Mouse (Mus musculus) retina, postnatal 7 days (tissue): Measurements from ENCODE around the gene Atxn1.

Experiments used
- DNase-seq: peaks from one replicate; pipeline ENCODE4 v3.0.0-alpha.2; 2012; ENCODE audit warnings: low read depth, low spot score

Atxn1 gene

DNA sequence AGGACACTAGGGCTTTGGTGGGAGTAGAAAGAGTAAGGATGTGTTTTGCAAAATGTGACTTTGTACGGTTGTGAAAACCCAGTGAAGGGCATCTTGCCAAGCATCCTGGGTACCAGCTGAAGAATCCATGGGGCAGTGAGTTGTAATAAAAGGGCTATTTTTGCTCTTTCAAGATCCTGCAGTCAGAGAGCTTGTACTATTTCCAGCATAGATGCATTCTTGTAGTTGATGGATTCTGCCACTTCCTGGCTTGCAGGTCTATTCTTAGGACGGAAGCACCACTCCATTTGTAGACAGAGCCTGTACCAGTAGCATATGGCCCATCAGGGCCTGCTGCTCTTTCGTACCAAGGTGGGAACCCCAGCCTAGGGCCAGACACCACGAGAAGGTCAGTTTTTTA lies 436.0 kb downstream of the Atxn1 start:
- no peak for DNase-seq

DNA sequence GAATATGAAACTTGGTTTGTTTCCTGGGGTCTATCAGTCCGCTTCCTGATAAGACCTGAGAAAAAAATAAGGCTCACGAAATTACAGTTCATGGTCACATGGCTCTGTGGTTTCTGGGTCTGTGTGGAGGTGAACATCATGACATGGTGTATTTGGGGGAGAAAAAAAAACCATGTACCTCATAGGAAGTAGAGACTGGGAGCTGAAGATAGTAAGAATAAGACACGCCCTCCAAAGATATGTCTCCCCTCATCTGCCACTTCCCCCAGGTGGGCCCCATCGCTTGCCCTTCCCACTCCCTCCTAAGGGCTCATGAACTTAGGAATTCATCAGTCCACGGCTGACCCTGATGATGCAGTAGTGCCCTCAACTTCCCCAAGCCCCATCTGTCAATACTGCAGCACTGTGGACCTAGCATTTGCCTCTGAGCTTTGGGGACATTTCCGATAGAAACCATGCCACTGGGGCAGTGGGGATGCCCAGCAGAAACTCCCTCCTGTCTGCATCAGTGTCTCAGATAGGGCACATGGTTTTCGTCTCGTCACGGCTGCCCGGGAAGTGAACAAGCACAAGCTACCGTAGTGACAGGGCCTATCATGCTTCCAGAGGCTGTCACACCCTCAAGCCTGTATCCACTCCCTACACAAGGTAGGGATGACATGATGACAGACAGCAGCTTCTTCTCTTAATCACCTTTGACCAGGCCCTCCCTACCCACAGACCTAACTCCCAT lies 437.4 kb downstream of the Atxn1 start:
- no peak for DNase-seq

DNA sequence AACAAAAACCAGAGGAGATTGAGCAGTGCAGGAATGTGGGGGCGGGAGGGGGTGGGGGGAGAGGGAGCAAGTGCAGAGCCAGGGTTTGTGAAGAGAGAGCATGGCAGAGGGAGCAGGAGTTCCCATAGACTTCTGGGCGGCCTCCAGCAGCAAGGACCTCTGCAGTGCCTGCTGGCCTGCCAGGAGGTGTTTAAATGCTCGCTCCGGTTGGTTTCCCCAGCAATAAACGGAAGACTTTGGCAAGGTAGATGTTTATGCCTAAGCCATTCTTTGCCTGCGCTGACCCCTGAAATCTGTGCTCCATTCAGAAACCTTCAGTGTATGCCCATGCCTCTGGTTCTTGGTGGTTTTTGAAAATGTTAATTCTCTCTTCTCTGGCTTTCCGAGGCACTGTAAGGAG lies 438.6 kb downstream of the Atxn1 start:
- no peak for DNase-seq

DNA sequence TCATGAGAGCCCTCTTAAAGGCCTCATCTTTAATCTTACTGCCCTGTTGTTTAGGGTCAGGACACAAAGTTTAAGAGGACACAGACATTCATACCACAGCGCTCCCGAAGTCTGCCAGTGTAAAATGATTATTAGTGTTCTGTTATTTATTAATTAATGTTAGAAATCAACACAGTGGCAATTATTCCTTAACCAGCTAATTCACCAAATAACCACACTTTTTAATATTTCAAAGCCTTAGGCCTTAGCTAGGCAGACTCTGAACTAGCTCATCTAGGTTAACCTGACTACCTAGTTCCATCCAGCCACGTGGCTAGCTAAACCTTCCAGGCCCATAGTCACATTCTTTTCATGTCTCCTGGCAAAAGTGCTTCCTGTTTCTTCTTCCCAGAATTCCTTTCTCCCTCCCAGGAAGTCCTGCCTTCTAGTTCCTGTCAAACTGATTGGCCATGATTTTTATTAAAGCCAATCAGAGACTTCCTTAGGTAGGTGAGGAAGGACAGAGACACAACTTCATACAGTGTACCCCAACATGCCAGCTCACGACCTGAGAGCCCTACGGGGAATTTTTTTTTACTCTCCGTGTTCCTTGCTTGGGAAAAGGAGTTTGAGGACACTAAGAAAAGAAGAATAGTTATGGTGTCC lies 439.9 kb downstream of the Atxn1 start:
- DNase-seq, result no peak

DNA sequence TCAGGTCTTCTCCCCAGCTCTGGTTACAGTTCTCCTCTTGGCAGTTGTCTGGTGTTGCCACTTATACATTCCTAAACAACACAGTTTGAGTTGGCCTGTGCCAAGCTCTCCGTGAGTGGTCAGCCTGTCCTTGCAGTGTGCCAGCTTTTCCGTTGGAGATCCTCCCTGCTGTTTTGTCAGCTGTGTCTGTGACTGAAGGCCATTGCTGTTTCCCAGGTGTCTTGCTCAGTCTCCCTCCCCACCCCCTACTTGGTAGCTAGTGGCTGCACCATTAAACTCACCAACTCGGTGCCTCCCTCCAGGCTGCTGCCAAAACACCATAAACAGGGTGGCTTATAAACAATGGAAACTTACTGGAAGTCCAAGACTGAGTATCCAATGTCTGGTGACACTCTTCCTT lies 440.5 kb downstream of the Atxn1 start:
- DNase-seq, result no peak

DNA sequence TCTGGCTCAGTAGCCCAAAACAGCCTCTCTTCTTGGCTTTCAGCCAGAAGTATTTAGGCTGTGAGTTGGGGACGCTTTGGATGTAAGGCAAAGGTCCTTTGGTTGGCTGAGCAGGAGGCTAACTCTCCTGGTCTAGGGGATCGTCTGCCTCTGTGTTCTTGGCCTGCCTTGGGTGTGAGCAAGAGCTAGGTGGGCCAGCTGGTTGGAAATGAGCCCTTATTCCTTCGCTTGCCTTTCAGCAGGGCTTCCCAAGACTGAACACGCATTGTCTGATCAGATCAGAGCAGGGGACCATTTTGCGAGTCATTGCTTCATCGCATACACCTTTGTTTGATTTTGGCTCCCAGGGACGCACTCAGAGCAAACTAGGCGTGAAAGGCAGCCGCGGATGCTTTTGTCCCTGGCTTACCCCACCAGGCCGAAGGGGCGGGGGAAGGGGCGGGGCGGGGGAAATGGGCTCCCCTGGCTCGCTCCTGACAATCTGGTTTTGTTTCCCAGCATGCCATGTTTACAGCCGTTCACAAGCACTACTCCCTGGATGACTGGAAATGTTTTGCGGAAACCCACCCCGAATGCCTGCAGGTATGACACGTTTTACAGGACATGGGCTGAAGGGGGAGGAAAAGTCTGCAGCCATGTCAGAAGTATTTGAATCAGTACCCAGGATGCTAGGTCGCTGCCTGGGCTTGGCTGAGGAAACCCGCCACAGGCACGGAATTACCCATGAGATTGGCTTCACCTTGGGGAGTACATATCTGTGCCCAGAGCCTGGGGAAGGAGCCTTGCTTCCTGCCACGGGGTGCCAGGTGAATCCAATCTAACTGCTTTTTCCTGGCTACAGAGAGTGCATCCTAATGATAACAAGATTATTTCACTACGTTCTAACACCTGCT lies 448.1 kb downstream of the Atxn1 start:
- no peak for DNase-seq

DNA sequence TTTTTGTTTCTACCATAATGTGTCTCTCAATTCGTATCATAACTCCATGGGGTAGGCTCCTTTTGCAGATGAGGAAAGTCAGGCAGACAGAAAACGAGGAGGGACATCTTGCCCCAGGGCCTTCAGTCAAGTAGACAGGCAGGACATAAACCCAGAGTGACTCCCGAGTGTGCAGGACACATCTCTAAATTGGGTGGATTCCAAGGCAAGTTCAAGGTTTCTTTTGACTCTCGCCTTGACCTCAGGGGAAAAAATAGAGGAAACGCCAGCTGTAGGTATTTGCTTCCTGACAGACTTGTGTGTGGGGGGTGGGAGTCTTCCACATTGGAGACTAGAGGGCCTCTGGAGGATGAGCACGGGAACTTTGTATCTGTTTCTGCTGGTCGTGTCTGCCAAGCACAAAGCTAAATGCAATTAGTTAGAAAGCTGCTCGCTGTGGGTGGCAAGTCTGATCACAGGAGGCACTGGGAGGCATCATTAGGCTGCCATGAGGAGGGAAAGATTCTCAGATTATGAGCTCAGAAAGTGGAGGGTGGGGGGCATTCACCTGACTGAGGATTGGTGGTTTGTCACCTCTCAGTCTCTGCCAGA lies 449.9 kb downstream of the Atxn1 start:
- DNase-seq, result no peak

DNA sequence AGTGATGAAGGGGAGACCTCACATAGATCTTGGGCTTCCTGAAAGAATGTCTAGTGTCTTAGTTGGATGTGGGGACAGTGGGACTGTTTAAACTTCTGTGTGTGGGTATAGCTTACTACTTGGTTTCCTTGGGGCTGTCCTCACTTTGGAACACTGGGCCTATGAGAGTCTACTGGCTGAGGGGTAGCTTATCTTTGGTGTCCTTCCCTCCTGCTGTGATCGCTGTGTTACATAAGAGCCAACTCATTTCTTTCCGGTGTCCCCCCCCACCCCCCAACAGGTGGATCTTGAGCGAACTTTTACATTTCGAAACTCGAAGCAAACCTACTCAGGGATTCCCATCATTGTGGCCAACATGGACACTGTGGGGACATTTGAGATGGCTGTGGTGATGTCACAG lies 450.7 kb downstream of the Atxn1 start:
- DNase-seq, result no peak

DNA sequence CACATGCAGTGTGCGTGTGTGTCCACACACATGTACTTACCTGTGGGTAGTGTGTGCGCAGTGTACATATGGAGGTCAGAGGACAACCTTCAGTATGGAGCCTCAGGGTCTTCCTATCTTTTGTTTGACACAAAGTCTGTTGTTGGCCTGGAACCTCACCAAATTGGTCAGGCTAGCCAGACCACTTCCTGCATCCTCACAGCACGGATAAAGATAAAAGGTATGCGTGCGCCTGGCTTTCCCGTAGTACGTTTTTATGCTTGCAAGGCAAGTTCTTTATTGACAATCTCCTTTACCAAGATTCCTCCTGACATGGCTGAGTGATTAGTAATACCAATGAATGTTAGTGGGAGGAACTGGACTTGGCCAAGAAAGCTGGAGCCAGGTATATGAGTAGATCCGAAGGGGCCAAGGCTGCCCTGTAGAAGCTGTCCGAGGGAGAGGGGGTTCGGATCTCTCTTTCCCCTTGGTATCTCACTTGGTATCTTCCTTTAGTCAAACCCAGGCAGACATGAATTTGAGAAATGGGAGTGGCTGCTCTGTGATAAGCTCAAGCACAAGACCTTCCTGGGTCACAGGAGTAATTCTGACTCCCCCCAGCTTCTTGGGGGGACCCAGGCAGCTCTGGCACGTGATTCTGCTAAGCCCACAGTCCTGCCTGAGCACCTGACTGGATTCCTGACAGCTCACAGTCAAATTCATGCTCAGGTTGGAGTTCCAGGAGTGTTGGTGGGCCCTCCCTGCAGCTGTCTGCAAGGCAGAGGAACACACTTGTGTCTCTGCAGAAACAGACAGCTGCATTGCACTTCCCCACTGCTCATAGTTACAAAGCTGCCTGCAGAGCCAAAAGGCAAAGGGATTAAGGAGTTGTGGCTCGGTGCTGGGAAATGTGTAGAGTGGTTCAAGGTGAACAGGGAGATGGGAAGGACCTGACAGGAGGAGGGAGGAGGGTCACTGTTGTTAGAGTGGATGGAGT lies 451.5 kb downstream of the Atxn1 start:
- DNase-seq, result no peak

DNA sequence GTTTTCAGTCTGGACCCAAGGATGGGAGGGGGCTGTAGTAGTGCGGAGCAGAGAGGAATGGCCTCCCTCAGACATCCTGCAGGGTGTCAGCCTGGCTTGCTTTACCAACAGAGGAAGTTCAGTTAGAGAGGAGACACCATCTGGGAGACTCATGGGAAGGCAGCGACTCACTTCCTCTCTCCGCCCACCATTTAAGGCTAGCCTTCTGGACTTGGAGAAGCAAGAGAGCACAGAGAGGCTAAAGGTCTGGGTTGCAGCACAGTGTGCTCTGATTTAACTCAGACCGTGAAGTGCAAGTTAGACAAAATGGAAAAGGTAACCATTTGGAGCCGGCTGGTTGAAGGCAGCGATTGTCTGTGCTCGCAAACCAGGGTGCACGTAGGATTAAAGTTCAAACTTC lies 452.3 kb downstream of the Atxn1 start:
- DNase-seq, result no peak

DNA sequence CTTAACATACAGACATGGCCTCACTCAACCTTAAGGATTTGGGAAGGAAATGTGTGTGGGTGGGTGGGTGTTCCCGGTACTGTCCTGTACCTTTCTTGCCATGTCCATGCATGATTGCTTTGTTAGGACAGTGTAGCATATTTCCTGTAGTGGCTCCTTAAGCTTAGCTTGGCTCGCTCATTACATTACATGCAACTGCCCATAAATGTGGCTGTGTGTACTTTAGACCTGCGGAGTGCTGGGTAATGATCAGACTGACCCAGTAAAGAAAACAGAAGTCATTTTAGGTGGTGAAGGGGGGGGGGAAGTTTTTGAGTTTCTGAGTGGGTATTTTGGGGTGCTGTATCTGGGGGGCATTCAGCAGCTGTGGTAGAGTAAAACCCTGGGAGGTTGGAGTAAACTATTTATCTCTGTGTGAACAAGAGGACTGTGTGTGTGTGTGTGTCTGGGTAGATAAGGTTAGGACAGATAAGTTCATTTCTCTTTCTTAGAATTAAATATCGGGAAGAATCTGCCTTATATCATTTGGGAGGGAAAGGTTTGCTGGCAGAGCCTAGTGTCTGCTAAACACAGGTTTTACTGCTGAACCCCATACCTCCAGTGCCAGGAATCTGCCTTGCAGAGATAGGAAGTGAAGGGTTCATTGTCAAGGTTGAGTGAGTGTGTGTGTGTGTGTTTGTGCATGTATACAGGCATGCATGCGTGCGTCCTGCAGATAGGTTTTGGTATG lies 452.9 kb downstream of the Atxn1 start:
- DNase-seq, result no peak

DNA sequence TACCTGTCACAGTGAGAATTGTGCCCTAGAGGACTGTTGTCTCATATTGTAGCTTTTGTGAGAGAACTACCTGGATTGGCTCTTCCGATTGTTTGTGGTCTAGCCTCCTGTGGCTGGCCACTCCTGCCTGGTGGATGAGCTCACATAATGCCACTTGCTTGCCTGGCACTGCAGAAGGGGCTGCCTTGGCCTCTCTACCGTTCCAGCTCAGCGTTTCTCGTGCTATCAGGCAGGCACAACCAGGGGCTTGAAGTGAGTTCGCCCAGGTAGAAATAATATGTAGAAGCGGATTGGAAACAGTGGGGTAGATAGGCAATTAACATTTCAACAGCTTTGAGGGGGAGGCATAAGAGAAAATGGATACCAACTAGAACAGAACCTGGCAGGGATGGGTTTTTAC lies 455.4 kb downstream of the Atxn1 start:
- DNase-seq, result no peak

DNA sequence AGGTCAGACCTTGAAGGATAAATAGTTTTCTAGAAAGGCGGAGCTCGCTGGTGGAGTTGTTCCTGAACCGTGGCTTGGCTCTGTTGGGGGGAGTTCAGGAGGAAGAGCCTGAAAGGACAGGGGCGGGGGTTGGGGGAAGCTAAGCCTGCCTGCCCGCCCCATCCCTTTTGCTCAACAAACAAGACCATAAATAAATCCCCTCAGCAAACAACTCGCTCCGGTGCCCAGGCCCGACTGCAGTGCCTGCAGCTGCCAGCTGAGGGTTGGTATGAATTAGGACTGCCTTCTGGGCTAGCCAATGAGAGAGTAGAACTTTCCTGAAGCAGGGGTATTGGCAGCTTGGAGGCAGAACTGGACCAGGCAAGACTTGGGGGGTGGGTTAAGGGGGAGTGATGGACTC lies 456.3 kb downstream of the Atxn1 start:
- no peak for DNase-seq

DNA sequence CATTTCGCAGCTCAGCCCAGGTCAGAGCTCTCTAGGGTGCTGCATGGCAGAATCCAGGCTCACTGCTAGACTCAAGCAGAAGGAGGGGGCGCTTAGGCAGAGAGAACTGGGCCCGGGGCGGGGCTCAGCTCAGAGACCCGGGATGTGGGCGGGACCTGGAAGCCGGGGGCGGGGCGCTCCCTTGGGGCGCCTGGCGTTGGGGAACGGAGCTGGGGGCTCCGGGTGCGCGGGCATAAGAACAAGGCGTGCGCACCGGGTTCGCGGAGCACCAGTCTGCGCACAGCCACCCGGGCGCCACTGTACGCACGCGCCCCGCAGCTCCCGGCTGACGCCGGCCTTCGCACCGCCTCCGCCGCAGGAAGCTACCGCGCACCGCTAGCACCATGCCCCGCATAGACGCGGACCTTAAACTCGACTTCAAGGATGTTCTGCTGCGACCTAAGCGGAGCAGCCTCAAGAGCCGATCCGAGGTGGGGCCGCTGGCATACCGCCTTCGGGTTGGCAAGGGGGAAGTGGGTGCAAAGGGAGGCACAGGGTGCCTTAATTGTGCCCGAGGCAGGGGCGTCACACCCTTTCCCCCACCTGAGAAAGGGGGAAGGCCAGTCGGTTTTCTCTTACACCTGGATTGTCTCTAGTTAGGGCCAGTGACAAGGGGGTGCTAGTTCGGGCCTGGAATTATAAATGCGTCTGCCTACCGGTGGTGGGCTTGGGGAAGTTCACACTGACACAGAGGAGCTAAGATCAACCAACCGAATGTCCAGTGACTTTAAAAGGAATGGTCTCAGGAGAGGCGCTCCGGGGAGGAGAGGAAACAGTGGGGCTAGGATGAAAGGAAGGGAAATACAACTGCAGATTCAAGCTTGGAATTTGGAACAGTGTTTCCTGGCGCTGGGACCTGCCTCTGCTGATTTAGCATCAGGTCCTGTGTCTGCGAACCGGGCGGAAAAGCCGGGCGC lies 457.3 kb downstream of the Atxn1 start, which contains the start of gene Gmpr:
Gmpr (plus strand) TSS at position 171 of the 956 bp plus-strand sequence.
- DNase-seq, result peak; percentile 58

DNA sequence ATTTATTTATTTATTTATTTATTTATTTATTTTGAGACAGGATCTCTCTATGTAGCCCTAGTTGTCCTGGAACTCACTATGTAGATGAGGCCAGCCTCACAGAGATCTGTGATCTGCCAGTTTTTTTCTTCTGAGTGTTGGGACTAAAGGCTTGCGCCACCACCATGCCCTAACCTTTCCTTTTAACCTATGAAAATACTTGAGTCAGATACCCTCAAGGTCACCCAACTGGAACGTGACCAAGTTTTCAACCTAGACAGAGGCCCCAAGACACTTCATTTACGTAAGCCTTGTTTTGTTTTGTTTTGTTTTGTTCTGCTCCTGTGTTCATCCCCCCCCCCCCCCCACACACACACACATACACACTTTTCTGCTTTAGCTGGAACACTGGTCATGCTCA lies 459.3 kb downstream of the Atxn1 start:
- DNase-seq, result no peak

DNA sequence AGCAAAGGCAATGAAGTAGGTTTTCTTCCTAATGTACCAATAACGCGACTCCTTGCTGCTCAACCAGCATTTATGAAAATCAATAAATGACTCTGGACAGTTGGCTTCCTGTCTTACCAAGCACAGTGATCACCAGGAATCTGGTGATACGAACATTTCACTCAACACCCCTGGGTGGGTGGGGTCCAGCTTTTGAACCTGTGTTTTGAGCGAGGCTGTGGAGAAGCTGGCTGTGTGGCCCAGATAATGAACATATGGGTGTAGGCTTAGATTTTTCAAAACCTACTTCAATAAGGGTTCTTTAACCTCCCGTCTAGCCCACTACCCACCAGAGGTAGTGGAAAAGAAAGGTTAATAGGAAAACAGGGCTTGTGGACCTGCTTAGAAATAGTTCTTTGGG lies 462.0 kb downstream of the Atxn1 start:
- no peak for DNase-seq

DNA sequence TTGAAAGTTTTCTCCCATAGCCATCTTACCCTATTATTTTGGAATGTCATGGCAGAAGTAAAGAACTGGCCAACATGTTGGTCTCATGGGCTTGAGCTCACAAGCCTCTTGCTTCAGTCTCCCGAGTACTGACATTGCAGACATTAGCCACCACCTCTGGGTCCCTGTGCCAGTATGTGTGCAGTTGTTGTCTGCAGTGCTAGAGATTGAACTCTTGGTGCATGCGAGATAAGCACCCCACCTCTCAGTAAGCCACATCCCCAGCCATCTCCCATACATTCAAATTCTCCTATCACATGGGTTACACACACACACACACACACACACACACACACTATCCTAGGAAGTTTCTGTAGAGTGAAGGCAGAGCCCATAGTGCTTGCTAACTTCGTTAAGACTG lies 464.9 kb downstream of the Atxn1 start:
- DNase-seq, result no peak
